Mouse (Mus musculus) limb, embryonic 15.5 days (tissue): ENCODE data around the gene Sptbn1. TPM values are rescaled to one million over a fixed set of nuclear protein-coding genes. Genes with fewer than 3 reads are reported as not detected.

Experiments used
- ATAC-seq: fragments of 200-750 bp; cut with Nextera tagmentation; 2 replicates; pipeline ENCODE4 v1.8.0; 2017; ENCODE audit warnings: low read depth, moderate TSS enrichment; ENCODE audit not compliant: insufficient number of reproducible peaks, low FRiP score, low TSS enrichment
- H3K27ac ChIP-seq: fragments of 300-500 bp; sonication (generic); 2 replicates; pipeline ENCODE4 v1.5.1; 2015; ENCODE audit warnings: moderate library complexity, mild to moderate bottlenecking, inconsistent platforms
- H3K27me3 ChIP-seq: fragments of 300-500 bp; sonication (generic); 2 replicates; pipeline ENCODE4 v1.6.1; 2015; ENCODE audit warnings: inconsistent platforms
- H3K36me3 ChIP-seq: fragments of 300-500 bp; sonication (generic); 2 replicates; pipeline ENCODE4 v1.6.1; 2015; ENCODE audit warnings: inconsistent platforms
- H3K4me1 ChIP-seq: fragments of 300-500 bp; sonication (generic); 2 replicates; pipeline ENCODE4 v1.6.1; 2015; ENCODE audit warnings: inconsistent platforms
- H3K4me2 ChIP-seq: fragments of 300-500 bp; sonication (generic); 2 replicates; pipeline ENCODE4 v1.6.1; 2015; ENCODE audit warnings: mild to moderate bottlenecking, inconsistent platforms
- H3K4me3 ChIP-seq: fragments of 300-500 bp; sonication (generic); 2 replicates; pipeline ENCODE4 v1.5.1; 2015; ENCODE audit warnings: mild to moderate bottlenecking, inconsistent platforms
- H3K9ac ChIP-seq: fragments of 300-500 bp; sonication (generic); 2 replicates; pipeline ENCODE4 v1.6.1; 2015; ENCODE audit warnings: inconsistent platforms
- H3K9me3 ChIP-seq: fragments of 300-500 bp; sonication (generic); 2 replicates; pipeline ENCODE4 v1.6.1; 2016; ENCODE audit warnings: inconsistent platforms
- WGBS: fragments of 180-500 bp; shearing (Covaris S2); methylation state at CpG from one replicate; pipeline ENCODE4 v1.1.7; 2015; 5-methylcytosine and 5-hydroxymethylcytosine counted together
- polyA plus RNA-seq: library from polyadenylated mRNA; unstranded; fragments of >200 nt; fragmentation: Nextera tagmentation; extraction: Ambion mirVana; gene quantifications from 2 replicates; pipeline ENCODE4 v1.2.1, GENCODE M21; 2015

Gene Sptbn1
- polyA plus RNA-seq, 1 experiment from 2014 or later, result 110 TPM

GRCm38 (mm10) chr11:30182716-30183411, 85.1 kb downstream of the Sptbn1 start:
- Histone ChIP-seq H3K9me3 (no peaks in the 10 kb centered on the region), H3K4me1 (peaks cover 7% of the 10 kb centered on the region; the same call in 1 of the 2 replicates), H3K9ac (no peak overlapping the region), H3K27ac (no peak overlapping the region), H3K4me2 (no peak overlapping the region), H3K27me3 (no peaks in the 10 kb centered on the region), H3K4me3 (no peak overlapping the region), H3K36me3 (no peaks in the 10 kb centered on the region)
- ATAC-seq, result no peak
- 84% methylated on average over 8 of the region's 8 CpGs for WGBS

- no peak for ATAC-seq
- no peak overlapping the region for H3K27ac ChIP-seq
- H3K4me2 ChIP-seq, result no peak overlapping the region
- H3K27me3 ChIP-seq, result no peaks in the 10 kb centered on the region
- no peaks in the 10 kb centered on the region for H3K36me3 ChIP-seq
- no peak overlapping the region for H3K4me3 ChIP-seq
- no peaks in the 10 kb centered on the region for H3K9me3 ChIP-seq
- H3K4me1 ChIP-seq, result peaks cover 5% of the 10 kb centered on the region; the same call in 1 of the 2 replicates
- no peak overlapping the region for H3K9ac ChIP-seq
- 89% methylated on average over 2 of the region's 2 CpGs for WGBS
Measured at GRCm38 (mm10) chr11:30178193-30178592, 89.8 kb downstream of the Sptbn1 start.

- no peak overlapping the region for H3K4me2 ChIP-seq
- no peaks in the 10 kb centered on the region for H3K36me3 ChIP-seq
- H3K4me3 ChIP-seq, result no peak overlapping the region
- ATAC-seq, result no peak
- 47% methylated on average over 5 of the region's 5 CpGs for WGBS
- no peak overlapping the region for H3K9ac ChIP-seq
- H3K27me3 ChIP-seq, result no peaks in the 10 kb centered on the region
- peaks cover 5% of the 10 kb centered on the region; the same call in 1 of the 2 replicates for H3K4me1 ChIP-seq
- H3K9me3 ChIP-seq, result no peaks in the 10 kb centered on the region
- no peak overlapping the region for H3K27ac ChIP-seq
Measured at GRCm38 (mm10) chr11:30177145-30177840, 90.7 kb downstream of the Sptbn1 start.

GRCm38 (mm10) chr11:30176111-30176510, 91.9 kb downstream of the Sptbn1 start:
- Histone ChIP-seq H3K4me2 (no peak overlapping the region), H3K36me3 (no peaks in the 10 kb centered on the region), H3K9ac (no peak overlapping the region), H3K9me3 (no peaks in the 10 kb centered on the region), H3K27ac (no peak overlapping the region), H3K4me3 (no peak overlapping the region), H3K4me1 (peaks cover 5% of the 10 kb centered on the region; the same call in 1 of the 2 replicates), H3K27me3 (no peaks in the 10 kb centered on the region)
- 33% methylated on average over 3 of the region's 3 CpGs for WGBS
- no peak for ATAC-seq

- ATAC-seq, result no peak
- Histone ChIP-seq H3K4me1 (peaks cover 5% of the 10 kb centered on the region; the same call in 1 of the 2 replicates), H3K36me3 (no peaks in the 10 kb centered on the region), H3K9ac (no peak overlapping the region), H3K4me2 (no peak overlapping the region), H3K27me3 (no peaks in the 10 kb centered on the region), H3K4me3 (no peak overlapping the region), H3K27ac (no peak overlapping the region), H3K9me3 (no peaks in the 10 kb centered on the region)
- 56% methylated on average over 1 of the region's 1 CpGs for WGBS
Measured at GRCm38 (mm10) chr11:30175623-30176022, 92.4 kb downstream of the Sptbn1 start.

GRCm38 (mm10) chr11:30171586-30172178, 96.3 kb downstream of the Sptbn1 start:
- Histone ChIP-seq H3K9me3 (no peaks in the 10 kb centered on the region), H3K4me1 (no peaks in the 10 kb centered on the region), H3K4me2 (no peak overlapping the region), H3K36me3 (no peaks in the 10 kb centered on the region), H3K4me3 (no peak overlapping the region), H3K9ac (no peak overlapping the region), H3K27ac (no peak overlapping the region), H3K27me3 (no peaks in the 10 kb centered on the region)
- 74% methylated on average over 4 of the region's 4 CpGs for WGBS
- no peak for ATAC-seq

- Histone ChIP-seq H3K4me3 (no peak overlapping the region), H3K27ac (no peak overlapping the region), H3K4me2 (no peak overlapping the region), H3K9me3 (no peaks in the 10 kb centered on the region), H3K27me3 (no peaks in the 10 kb centered on the region), H3K9ac (no peak overlapping the region), H3K36me3 (no peaks in the 10 kb centered on the region), H3K4me1 (0 out of 2 replicates have a peak, but pooled peaks cover 3% of the 10 kb centered on the region)
- no peak for ATAC-seq
- WGBS, result 86% methylated on average over 5 of the region's 5 CpGs
Measured at GRCm38 (mm10) chr11:30171184-30171583, 96.8 kb downstream of the Sptbn1 start.

- Histone ChIP-seq H3K36me3 (no peaks in the 10 kb centered on the region), H3K4me2 (no peak overlapping the region), H3K27me3 (no peaks in the 10 kb centered on the region), H3K9me3 (no peaks in the 10 kb centered on the region), H3K9ac (no peak overlapping the region), H3K27ac (no peak overlapping the region), H3K4me1 (peaks cover 3% of the 10 kb centered on the region; the same call in 1 of the 2 replicates), H3K4me3 (no peak overlapping the region)
- ATAC-seq, result no peak
- 53% methylated on average over 4 of the region's 4 CpGs for WGBS
Measured at GRCm38 (mm10) chr11:30166551-30166922, 101.4 kb downstream of the Sptbn1 start.

- no peak overlapping the region for H3K4me2 ChIP-seq
- H3K27ac ChIP-seq, result no peak overlapping the region
- no peaks in the 10 kb centered on the region for H3K9me3 ChIP-seq
- peaks cover 8% of the 10 kb centered on the region; the same call in 1 of the 2 replicates for H3K4me1 ChIP-seq
- no peak for ATAC-seq
- H3K36me3 ChIP-seq, result no peaks in the 10 kb centered on the region
- H3K4me3 ChIP-seq, result no peak overlapping the region
- no peak overlapping the region for H3K9ac ChIP-seq
- 43% methylated on average over 5 of the region's 5 CpGs for WGBS
- H3K27me3 ChIP-seq, result no peaks in the 10 kb centered on the region
Measured at GRCm38 (mm10) chr11:30165861-30166550, 102.0 kb downstream of the Sptbn1 start.

GRCm38 (mm10) chr11:30164515-30165214, 103.3 kb downstream of the Sptbn1 start:
- no peak for ATAC-seq
- Histone ChIP-seq H3K4me3 (no peak overlapping the region), H3K4me2 (no peak overlapping the region), H3K4me1 (peaks cover 10% of the 10 kb centered on the region; the same call in 1 of the 2 replicates), H3K27me3 (no peaks in the 10 kb centered on the region), H3K27ac (no peak overlapping the region), H3K36me3 (no peaks in the 10 kb centered on the region), H3K9me3 (no peaks in the 10 kb centered on the region), H3K9ac (no peak overlapping the region)
- 68% methylated on average over 5 of the region's 5 CpGs for WGBS

GRCm38 (mm10) chr11:30163870-30164269, 104.1 kb downstream of the Sptbn1 start:
- Histone ChIP-seq H3K36me3 (peaks cover 5% of the 10 kb centered on the region), H3K9me3 (no peaks in the 10 kb centered on the region), H3K27ac (no peak overlapping the region), H3K4me3 (no peak overlapping the region), H3K9ac (no peak overlapping the region), H3K27me3 (no peaks in the 10 kb centered on the region), H3K4me2 (no peak overlapping the region), H3K4me1 (peaks cover 15% of the 10 kb centered on the region; the same call in 1 of the 2 replicates)
- 79% methylated on average over 1 of the region's 1 CpGs for WGBS
- no peak for ATAC-seq
